Mouse (Mus musculus) embryonic fibroblast, embryonic 13.5 days (primary cell): ENCODE data around the gene Atp5c1.

ENCODE experiments used
- CTCF ChIP-seq: IDR thresholded peaks from 2 replicates; pipeline ENCODE4 v1.5.1; 2011; ENCODE audit warnings: mild to moderate bottlenecking, control low read depth, low read length, moderate library complexity, borderline replicate concordance; ENCODE audit not compliant: insufficient read depth
- POLR2A ChIP-seq: IDR thresholded peaks from 2 replicates; pipeline ENCODE4 v1.6.1; 2011; ENCODE audit warnings: low read depth, mild to moderate bottlenecking, control low read depth, low read length, moderate library complexity

GRCm38 (mm10) chr2:10118751-10119150 lies 38.4 kb upstream of the Atp5c1 start:
- TF ChIP-seq POLR2A (no peak), CTCF (no peak)
